Mouse (Mus musculus): ENCODE results near the gene Cradd.

DNA sequence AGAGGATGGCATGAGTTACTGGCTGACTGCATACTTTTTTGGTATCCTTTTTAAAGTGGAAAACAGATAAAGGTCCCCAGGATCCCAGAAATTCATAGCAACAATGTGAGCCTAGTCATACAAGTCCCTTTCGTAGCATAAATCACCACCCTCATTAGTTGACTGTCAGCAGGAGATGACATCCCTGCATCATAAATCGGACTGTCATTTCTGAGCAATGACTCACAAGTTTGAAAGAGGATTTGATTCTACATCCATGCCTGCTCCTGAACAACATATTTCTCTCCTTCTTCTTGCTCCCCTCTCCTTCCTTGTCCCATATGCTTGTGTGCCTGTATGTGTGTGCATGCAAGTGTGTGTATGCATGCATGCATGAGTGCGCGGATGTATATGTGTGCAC is 129.2 kb downstream of the Cradd start:
- TF ChIP-seq CTCF (IDR thresholded peaks at IDR 0.05; ENCODE audit: low read depth) (no peak), EP300 (optimal IDR thresholded peaks at IDR 0.05) (no peak)
